Mouse (Mus musculus): Measurements from ENCODE around the gene Gm9733. TPM values are rescaled to one million over a fixed set of nuclear protein-coding genes. Genes with fewer than 3 reads are reported as not detected.

Gm9733 gene
- not detected for polyA plus RNA-seq (2017; shearing (Covaris generic))

DNA sequence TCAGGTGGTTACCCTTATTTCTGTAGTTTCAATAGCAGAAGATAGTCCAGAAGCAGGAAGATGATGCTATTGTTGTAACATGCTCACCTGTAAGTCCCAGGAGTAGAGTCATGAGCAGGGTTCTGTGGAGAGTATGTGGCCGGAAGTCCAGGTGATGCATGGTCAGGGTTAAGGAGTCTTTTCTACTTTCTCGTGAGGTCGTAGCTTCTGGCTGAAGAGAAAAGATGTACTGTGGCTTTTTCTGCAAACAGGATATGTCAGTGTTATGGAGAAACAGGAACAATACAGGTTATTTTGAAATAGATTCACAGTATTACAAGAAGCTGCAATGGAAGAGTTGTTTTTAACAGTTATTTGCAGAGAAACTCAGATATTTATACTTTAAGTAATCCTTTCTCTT lies at the start of gene Gm9733:
Gene Gm9733 (minus strand): TSS at position 240 of the 400 bp plus-strand sequence.

Other genes with a start within 250 kb of the Gm9733 start
- gene Sirpb1a, start 94.2 kb upstream of the Gm9733 start, polyA plus RNA-seq (2017; shearing (Covaris generic)), result not detected
- not detected for gene Sirpb1b, start 242.8 kb upstream of the Gm9733 start, polyA plus RNA-seq (2017; shearing (Covaris generic))

Data from effector memory CD4-positive, alpha-beta T cell, adult 7 months (primary cell).